Mouse (Mus musculus) neural tube, embryonic 15.5 days (tissue): Measurements from ENCODE around the gene Serpina3k. TPM values are rescaled to one million over a fixed set of nuclear protein-coding genes. Genes with fewer than 3 reads are reported as not detected.
"Not testable (repeated sequence)": the region's sequence is repeated elsewhere in the genome, so short reads cannot be mapped to it uniquely, and the experiment has no call there.

Source experiments
- ATAC-seq: fragments of 200-750 bp; cut with Nextera tagmentation; 2 replicates; pipeline ENCODE4 v1.8.0; 2017; ENCODE audit warnings: mild to moderate bottlenecking, moderate TSS enrichment, moderate library complexity; ENCODE audit not compliant: low FRiP score
- H3K27ac ChIP-seq: fragments of 300-500 bp; sonication (generic); replicated peaks from 2 replicates; pipeline ENCODE4 v1.5.1; 2015; ENCODE audit warnings: mild to moderate bottlenecking, inconsistent platforms
- H3K27me3 ChIP-seq: fragments of 300-500 bp; sonication (generic); replicated peaks from 2 replicates; pipeline ENCODE4 v1.6.1; 2015; ENCODE audit warnings: inconsistent platforms
- H3K36me3 ChIP-seq: fragments of 300-500 bp; sonication (generic); 2 replicates; pipeline ENCODE4 v1.6.1; 2015; ENCODE audit warnings: inconsistent platforms
- H3K4me1 ChIP-seq: fragments of 300-500 bp; sonication (generic); 2 replicates; pipeline ENCODE4 v1.6.1; 2015; ENCODE audit warnings: inconsistent platforms
- H3K4me2 ChIP-seq: fragments of 300-500 bp; sonication (generic); 2 replicates; pipeline ENCODE4 v1.6.1; 2015; ENCODE audit warnings: inconsistent platforms, mild to moderate bottlenecking, moderate library complexity
- H3K4me3 ChIP-seq: fragments of 300-500 bp; sonication (generic); replicated peaks from 2 replicates; pipeline ENCODE4 v1.5.1; 2015; ENCODE audit warnings: mild to moderate bottlenecking, inconsistent platforms
- H3K9ac ChIP-seq: fragments of 300-500 bp; sonication (generic); replicated peaks from 2 replicates; pipeline ENCODE4 v1.6.1; 2015; ENCODE audit warnings: mild to moderate bottlenecking, inconsistent platforms
- H3K9me3 ChIP-seq: fragments of 300-500 bp; sonication (generic); replicated peaks from 2 replicates; pipeline ENCODE4 v1.6.1; 2016; ENCODE audit warnings: inconsistent platforms
- WGBS: fragments of 180-500 bp; shearing (Covaris S2); methylation state at CpG from one replicate; pipeline ENCODE4 v1.1.7; 2015; ENCODE audit warnings: mixed read lengths; 5-methylcytosine and 5-hydroxymethylcytosine counted together
- polyA plus RNA-seq: library from polyadenylated mRNA; unstranded; fragments of >200 nt; fragmentation: Nextera tagmentation; extraction: Ambion mirVana; gene quantifications from 2 replicates; pipeline ENCODE4 v1.2.1, GENCODE M21; 2015

Serpina3k gene
- polyA plus RNA-seq, result not detected in 2 replicates

DNA sequence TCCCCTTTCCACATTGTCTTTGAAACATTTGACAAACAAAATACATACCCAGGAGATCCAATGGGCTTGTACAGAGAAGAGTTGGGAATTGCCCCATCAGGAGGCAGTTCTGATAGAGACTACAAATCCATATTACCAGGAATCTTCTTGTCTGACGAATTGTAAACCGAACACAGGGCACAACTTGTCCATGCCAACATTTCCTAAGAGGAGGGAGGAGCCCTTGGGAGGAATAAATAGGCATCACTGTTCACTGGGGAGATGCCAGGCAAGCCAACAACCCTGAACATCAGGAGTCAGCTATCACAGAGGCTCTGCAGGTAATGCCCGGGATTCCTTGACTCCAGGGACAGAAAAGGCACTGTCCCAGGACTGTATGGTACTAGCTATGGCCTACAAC lies at the start of gene Serpina3k, which contains the start of gene Serpina3m:
Gene Serpina3k, plus strand, starts transcription at position 261 of the 400 bp plus-strand sequence.
Gene Serpina3m, plus strand, starts transcription at position 261 of the 400 bp plus-strand sequence.
- WGBS, result 89% methylated on average over 3 of the region's 3 CpGs

DNA sequence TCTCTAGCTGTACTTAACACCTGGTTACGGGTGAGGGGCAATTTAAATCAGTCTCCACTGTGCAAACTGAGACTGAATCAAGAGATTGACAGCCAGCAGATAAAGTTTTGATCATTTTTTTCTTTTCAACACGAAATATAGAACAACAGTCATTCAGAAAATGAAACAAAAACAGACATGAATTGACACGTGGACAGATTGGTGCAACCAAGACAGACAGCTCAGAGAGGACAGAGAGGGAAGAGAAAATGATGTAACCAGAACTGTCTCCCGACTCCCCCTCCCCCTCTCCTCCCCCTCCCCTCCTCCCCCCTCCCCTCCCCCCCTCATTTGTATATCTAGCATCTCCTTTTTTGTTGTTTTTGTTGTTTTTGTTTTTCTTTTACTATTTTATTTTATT lies 48.4 kb upstream of the Serpina3k start:
- Histone ChIP-seq H3K36me3 (no peaks in the 10 kb centered on the region), H3K9me3 (no peaks in the 10 kb centered on the region), H3K9ac (no peak overlapping the region), H3K27me3 (no peaks in the 10 kb centered on the region), H3K4me2 (no peak overlapping the region), H3K4me1 (no peaks in the 10 kb centered on the region), H3K4me3 (no peak overlapping the region), H3K27ac (no peak overlapping the region)
- 62% methylated on average over 4 of the region's 4 CpGs for WGBS
- no peak for ATAC-seq

More for the DNA sequence above, at the start of gene Serpina3k, which contains the start of gene Serpina3m:
- H3K36me3 ChIP-seq, H3K4me3 ChIP-seq, H3K4me1 ChIP-seq, H3K9ac ChIP-seq, ATAC-seq, H3K27me3 ChIP-seq, H3K27ac ChIP-seq, H3K4me2 ChIP-seq, H3K9me3 ChIP-seq: not testable (repeated sequence)

DNA sequence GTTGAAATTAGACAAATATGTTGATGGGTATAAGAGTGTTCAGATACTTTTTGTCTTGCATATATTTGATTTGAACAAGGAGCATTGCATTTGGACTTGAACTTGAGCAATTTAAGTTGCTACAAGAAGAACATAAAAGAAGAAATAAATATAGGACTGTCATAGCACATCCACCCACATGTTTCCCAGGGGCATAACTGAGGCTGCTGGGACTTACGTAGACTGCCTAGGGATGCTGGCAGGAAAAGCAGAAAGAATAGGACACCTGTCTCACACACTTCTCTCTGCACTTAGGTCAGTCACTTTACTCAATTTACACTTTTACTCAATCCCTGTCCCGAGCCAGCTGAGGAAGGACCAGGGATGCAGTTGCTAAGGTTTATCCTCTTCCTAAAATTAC lies 44.3 kb upstream of the Serpina3k start:
- H3K9ac ChIP-seq, result no peak overlapping the region
- H3K4me1 ChIP-seq, result no peaks in the 10 kb centered on the region
- no peaks in the 10 kb centered on the region for H3K27me3 ChIP-seq
- no peak for ATAC-seq
- H3K36me3 ChIP-seq, result no peaks in the 10 kb centered on the region
- no peaks in the 10 kb centered on the region for H3K9me3 ChIP-seq
- 88% methylated on average over 2 of the region's 2 CpGs for WGBS
- no peak overlapping the region for H3K27ac ChIP-seq
- no peak overlapping the region for H3K4me3 ChIP-seq
- H3K4me2 ChIP-seq, result no peak overlapping the region

DNA sequence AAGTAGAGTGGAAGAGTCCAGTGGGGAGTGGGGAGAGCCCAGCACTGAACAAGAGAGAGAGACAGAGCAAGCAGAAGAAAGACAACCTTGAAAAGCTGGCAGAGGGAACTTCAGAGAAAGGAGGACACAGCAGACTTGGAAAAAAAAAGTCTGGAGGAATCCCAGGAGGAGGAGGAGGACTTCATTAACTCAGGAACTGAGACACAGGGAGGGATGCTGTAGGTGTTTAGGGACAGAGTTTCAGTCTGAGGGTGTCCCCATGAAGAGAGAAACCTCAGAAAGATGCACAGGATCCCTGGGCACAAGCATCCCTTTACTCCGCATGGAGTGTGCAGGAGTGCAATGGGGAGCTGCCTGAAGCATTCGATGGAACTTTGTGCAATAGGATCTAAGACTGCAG lies 40.2 kb upstream of the Serpina3k start:
- Histone ChIP-seq H3K4me1 (no peaks in the 10 kb centered on the region), H3K27ac (no peak overlapping the region), H3K9ac (no peak overlapping the region), H3K27me3 (no peaks in the 10 kb centered on the region), H3K4me2 (no peak overlapping the region), H3K9me3 (no peaks in the 10 kb centered on the region), H3K36me3 (no peaks in the 10 kb centered on the region), H3K4me3 (no peak overlapping the region)
- 92% methylated on average over 2 of the region's 2 CpGs for WGBS
- ATAC-seq, result no peak

DNA sequence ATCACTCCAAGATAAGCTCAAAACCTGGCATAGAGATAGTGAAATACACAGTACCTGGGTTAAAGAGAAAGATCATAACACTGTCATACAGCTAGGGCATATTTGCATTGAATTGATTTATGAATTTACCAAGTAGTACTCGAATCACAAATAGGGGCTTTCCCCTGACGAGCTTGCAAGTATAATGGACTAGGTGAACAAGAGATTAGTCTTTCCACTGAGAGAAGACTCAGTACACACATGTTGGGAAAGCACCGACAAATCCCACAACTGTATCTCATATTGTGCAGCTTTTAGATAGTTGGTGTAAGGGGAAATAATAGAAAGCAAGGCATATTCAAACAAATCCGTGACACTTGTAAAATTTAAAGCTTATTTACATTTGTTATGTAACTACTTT lies 32.3 kb upstream of the Serpina3k start:
- Histone ChIP-seq H3K9ac (no peak overlapping the region), H3K9me3 (no peaks in the 10 kb centered on the region), H3K4me2 (no peak overlapping the region), H3K4me3 (no peak overlapping the region), H3K4me1 (no peaks in the 10 kb centered on the region), H3K27ac (no peak overlapping the region), H3K36me3 (no peaks in the 10 kb centered on the region), H3K27me3 (no peaks in the 10 kb centered on the region)
- 83% methylated on average over 4 of the region's 4 CpGs for WGBS
- ATAC-seq, result no peak

DNA sequence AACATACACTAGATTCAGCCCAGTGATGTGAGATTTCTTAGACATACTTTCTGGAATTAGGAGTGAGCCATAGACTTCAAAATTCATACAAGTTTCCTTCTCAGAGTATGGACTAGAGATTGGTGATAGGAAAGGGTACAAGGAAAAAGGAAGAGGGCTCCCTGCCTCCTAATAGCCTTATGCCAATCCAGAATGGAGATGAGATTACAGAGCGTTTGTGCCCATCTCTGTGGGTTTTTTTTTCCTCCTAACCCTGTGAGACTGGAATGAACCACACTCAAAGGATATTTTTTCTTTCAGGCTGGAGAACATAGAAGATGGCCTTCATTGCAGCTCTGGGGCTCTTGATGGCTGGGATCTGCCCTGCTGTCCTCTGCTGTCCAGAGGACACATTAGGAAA lies 24.0 kb upstream of the Serpina3k start, which contains the start of gene Serpina3j:
Gene Serpina3j, plus strand, starts transcription at position 301 of the 400 bp plus-strand sequence.
- H3K9me3 ChIP-seq, result no peaks in the 10 kb centered on the region
- 80% methylated on average over 1 of the region's 1 CpGs for WGBS
- no peaks in the 10 kb centered on the region for H3K4me1 ChIP-seq
- no peak within 1 kb of the TSS for H3K4me3 ChIP-seq
- no peak within 1 kb of the TSS for H3K4me2 ChIP-seq
- H3K9ac ChIP-seq, result no peak within 1 kb of the TSS
- no peak within 1 kb of the TSS for H3K27ac ChIP-seq
- no peaks in the 10 kb centered on the region for H3K27me3 ChIP-seq
- no peak for ATAC-seq
- H3K36me3 ChIP-seq, result no peaks in the 10 kb centered on the region

DNA sequence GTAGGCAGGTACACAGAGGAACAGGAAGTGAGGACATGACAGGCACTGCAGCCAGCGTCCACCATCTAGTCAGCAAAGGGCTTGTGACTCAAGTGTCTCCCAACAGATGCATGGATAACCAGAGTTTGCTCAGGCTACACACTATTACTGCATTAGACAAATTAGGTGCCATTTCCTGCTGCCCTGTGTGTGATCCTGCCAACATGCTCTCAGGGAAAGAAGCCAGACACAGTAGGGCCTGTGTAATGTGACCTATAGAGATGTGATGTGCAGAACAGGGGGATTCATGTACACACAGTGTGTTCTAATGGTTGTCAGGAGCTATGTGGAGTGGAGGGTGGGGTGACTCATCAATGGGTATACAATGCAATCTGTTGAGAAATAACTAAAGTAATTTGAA lies 15.8 kb upstream of the Serpina3k start:
- WGBS, result 68% methylated on average over 1 of the region's 1 CpGs
- ATAC-seq, result no peak
- no peak overlapping the region for H3K4me2 ChIP-seq

DNA sequence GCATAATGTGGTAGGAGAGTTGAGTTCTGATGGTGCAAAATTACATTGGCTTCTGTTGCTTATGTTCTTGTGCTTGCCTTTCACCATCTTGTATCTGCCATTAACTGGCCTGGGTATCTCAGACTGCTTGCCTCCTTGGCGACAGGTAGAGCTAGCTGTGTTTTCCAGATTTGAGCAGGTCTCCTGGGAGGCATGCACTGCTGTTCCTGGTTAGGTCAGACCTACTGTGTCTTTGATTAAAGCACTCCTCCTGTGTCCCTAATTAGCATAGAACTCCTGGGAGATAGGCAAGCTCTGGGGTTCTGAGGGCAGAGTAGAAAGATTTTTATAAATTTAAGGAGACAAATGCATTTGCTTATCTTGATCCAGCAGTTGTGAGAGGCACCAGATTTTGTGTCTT lies 6.6 kb upstream of the Serpina3k start:
- Histone ChIP-seq H3K9me3 (no peaks in the 10 kb centered on the region), H3K4me2 (no peak overlapping the region), H3K4me3 (no peak overlapping the region), H3K27ac (no peak overlapping the region), H3K4me1 (no peaks in the 10 kb centered on the region), H3K9ac (no peak overlapping the region), H3K36me3 (no peaks in the 10 kb centered on the region), H3K27me3 (no peaks in the 10 kb centered on the region)
- WGBS, result 48% methylated on average over 1 of the region's 1 CpGs
- ATAC-seq, result no peak

More for the DNA sequence above, 15.8 kb upstream of the Serpina3k start:
- Histone ChIP-seq H3K27me3 (no peaks in the 10 kb centered on the region), H3K27ac (no peak overlapping the region), H3K4me1 (no peaks in the 10 kb centered on the region), H3K36me3 (no peaks in the 10 kb centered on the region), H3K9ac (no peak overlapping the region), H3K4me3 (no peak overlapping the region), H3K9me3 (no peaks in the 10 kb centered on the region)

DNA sequence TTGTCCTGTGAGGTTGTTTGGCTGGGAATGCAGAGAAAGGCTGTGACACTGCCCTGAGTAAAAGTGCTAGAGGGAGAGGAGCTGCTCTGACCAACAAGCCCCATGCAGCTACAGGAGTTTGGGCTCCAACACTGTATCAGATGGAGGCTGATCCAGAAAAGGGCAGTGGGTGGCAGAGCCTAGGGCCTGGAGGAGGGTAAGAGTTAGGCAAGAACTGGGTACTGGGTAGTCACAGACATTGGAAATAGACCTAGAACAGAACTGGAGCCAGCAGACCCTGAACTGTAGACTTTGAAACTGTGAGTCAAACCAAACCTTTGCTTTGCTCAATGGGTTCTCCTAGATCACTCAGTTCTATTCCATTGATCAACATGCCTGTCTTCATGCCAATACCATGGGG lies 1.4 kb upstream of the Serpina3k start:
- not testable (repeated sequence) for H3K4me1 ChIP-seq, H3K4me2 ChIP-seq, H3K4me3 ChIP-seq, H3K27ac ChIP-seq, ATAC-seq, H3K27me3 ChIP-seq, H3K9me3 ChIP-seq, H3K9ac ChIP-seq, H3K36me3 ChIP-seq

DNA sequence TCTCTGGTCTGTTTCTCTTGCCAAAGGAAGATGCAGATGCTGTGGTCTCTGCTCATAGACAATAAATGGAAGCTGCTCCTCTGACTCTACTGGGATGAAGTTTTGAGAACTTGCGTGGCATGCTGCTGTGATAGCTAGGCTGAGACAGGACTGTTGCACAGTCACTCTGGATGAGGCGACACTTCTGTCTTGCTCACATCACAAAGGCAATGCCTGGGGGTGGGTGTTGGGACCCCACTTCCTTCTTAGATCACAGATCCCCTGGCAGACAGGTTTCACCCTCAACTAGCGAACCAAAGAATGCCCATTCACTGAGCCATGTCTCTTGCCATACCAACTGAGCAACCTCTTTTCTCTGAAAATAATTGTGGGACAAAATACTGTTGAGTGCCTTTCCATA lies 419 bp downstream of the Serpina3k start:
- H3K9me3 ChIP-seq, result no peaks in the 10 kb centered on the region
- 93% methylated on average over 3 of the region's 3 CpGs for WGBS
- no peak for ATAC-seq
- H3K9ac ChIP-seq, result no peak overlapping the region
- H3K4me2 ChIP-seq, result no peak overlapping the region
- no peaks in the 10 kb centered on the region for H3K4me1 ChIP-seq
- H3K4me3 ChIP-seq, result no peak overlapping the region
- H3K27me3 ChIP-seq, result no peaks in the 10 kb centered on the region
- no peak overlapping the region for H3K27ac ChIP-seq
- no peaks in the 10 kb centered on the region for H3K36me3 ChIP-seq

DNA sequence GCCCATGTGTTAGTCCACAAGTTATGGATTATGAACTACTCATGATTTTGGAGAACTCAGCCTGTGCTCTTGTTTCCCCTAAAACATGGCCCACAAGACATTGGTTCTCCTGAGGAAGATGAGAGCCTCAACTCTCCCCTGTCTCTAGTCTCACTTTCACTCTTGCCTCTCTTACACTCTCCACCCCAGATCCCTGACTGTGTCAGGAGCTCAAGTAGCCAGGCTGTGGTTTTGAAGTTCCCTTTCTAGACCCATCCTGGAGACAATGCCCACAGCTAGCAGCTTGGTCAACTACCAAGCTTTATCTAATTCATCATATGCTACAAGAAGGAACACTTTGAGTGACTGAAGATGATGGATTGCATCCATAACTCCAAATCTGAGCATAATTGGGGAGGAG lies 4.2 kb downstream of the Serpina3k start:
- not testable (repeated sequence) for H3K4me3 ChIP-seq, H3K4me2 ChIP-seq, H3K4me1 ChIP-seq, ATAC-seq, H3K9ac ChIP-seq, H3K27ac ChIP-seq, H3K27me3 ChIP-seq, H3K9me3 ChIP-seq, H3K36me3 ChIP-seq

DNA sequence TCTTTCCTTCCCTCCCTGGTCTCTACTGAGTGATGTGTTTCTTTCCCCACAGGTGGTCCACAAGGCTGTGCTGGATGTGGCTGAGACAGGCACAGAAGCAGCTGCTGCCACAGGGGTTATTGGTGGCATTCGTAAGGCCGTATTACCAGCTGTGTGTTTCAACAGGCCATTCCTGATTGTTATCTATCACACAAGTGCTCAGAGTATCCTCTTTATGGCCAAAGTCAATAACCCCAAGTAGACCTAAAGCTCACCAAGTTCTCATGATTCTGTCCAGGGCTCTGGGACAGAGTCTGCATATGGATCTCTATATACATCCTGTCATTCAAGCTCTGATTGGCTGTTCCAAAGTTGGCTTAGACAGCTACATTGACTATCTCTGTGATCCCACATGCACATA lies 6.9 kb downstream of the Serpina3k start:
- no peak for ATAC-seq
- Histone ChIP-seq H3K36me3 (no peaks in the 10 kb centered on the region), H3K27ac (no peak overlapping the region), H3K9me3 (no peaks in the 10 kb centered on the region), H3K4me3 (no peak overlapping the region), H3K9ac (no peak overlapping the region), H3K4me1 (no peaks in the 10 kb centered on the region), H3K4me2 (no peak overlapping the region), H3K27me3 (no peaks in the 10 kb centered on the region)
- WGBS, result 87% methylated on average over 2 of the region's 2 CpGs

DNA sequence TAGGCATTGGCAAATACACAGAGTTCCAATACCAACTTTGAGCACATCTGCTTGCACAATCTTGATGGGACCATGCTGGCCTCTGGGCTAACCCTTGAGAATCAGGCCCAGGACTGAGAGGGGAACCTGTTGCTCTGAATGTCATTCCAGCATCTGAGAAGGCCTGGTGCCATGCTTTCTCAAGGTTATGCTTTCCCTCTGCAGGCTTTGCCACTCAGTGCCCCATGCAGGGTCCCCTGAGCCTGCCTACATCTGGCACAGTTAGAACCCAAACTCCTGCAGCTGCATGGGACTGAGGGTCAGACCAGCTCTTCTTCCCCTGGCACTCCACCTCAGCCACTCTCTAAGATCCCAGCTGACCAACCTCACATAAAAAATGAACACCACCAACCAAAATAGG lies 7.4 kb downstream of the Serpina3k start:
- Histone ChIP-seq H3K4me3 (no peak overlapping the region), H3K4me2 (no peak overlapping the region), H3K27me3 (no peaks in the 10 kb centered on the region), H3K9ac (no peak overlapping the region), H3K4me1 (no peaks in the 10 kb centered on the region), H3K9me3 (no peaks in the 10 kb centered on the region), H3K27ac (no peak overlapping the region), H3K36me3 (no peaks in the 10 kb centered on the region)
- no peak for ATAC-seq
